Mouse (Mus musculus) midbrain, embryonic 16.5 days (tissue): ENCODE data around the gene Ctbp2. TPM values are rescaled to one million over a fixed set of nuclear protein-coding genes. Genes with fewer than 3 reads are reported as not detected.
"Not testable (repeated sequence)": the region's sequence is repeated elsewhere in the genome, so short reads cannot be mapped to it uniquely, and the experiment has no call there.

ENCODE experiments used
- ATAC-seq: fragments of 200-750 bp; cut with Nextera tagmentation; 2 replicates; pipeline ENCODE4 v1.8.0; 2017; ENCODE audit warnings: moderate TSS enrichment
- H3K27ac ChIP-seq: fragments of 300-500 bp; sonication (generic); 2 replicates; pipeline ENCODE4 v1.5.1; 2014; ENCODE audit warnings: mild to moderate bottlenecking, low read length, mixed read lengths
- H3K27me3 ChIP-seq: fragments of 300-500 bp; sonication (generic); 2 replicates; pipeline ENCODE4 v1.6.1; 2014; ENCODE audit warnings: low read depth, low read length, mixed read lengths; ENCODE audit not compliant: control insufficient read depth, insufficient read depth
- H3K36me3 ChIP-seq: fragments of 300-500 bp; sonication (generic); 2 replicates; pipeline ENCODE4 v1.6.1; 2014; ENCODE audit warnings: mild to moderate bottlenecking, low read length, moderate library complexity, mixed read lengths; ENCODE audit not compliant: control insufficient read depth, insufficient read depth
- H3K4me1 ChIP-seq: fragments of 300-500 bp; sonication (generic); 2 replicates; pipeline ENCODE4 v1.6.1; 2014; ENCODE audit warnings: mild to moderate bottlenecking, low read length, mixed read lengths; ENCODE audit not compliant: control insufficient read depth, insufficient read depth
- H3K4me2 ChIP-seq: fragments of 300-500 bp; sonication (generic); 2 replicates; pipeline ENCODE4 v1.6.1; 2014; ENCODE audit warnings: mild to moderate bottlenecking, low read length, mixed read lengths
- H3K4me3 ChIP-seq: fragments of 300-500 bp; sonication (generic); 2 replicates; pipeline ENCODE4 v1.5.1; 2014; ENCODE audit warnings: low read depth, mild to moderate bottlenecking, low read length, moderate library complexity, mixed read lengths
- H3K9ac ChIP-seq: fragments of 300-500 bp; sonication (generic); 2 replicates; pipeline ENCODE4 v1.6.1; 2014; ENCODE audit warnings: low read depth, low read length, mixed read lengths
- H3K9me3 ChIP-seq: fragments of 300-500 bp; sonication (generic); replicated peaks from 2 replicates; pipeline ENCODE4 v1.6.1; 2014; ENCODE audit warnings: mild to moderate bottlenecking, low read length, mixed read lengths; ENCODE audit not compliant: control insufficient read depth, poor library complexity, severe bottlenecking
- WGBS: fragments of 180-500 bp; shearing (Covaris S2); extraction: QIAGEN DNeasy Blood & Tissue Kit; methylation state at CpG from one replicate; pipeline ENCODE4 v1.1.7; 2014; 5-methylcytosine and 5-hydroxymethylcytosine counted together
- polyA plus RNA-seq: library from polyadenylated mRNA; unstranded; fragments of >200 nt; fragmentation: Nextera tagmentation; extraction: Ambion mirVana; gene quantifications from 2 replicates; pipeline ENCODE4 v1.2.1, GENCODE M21; 2015

The Ctbp2 gene
- polyA plus RNA-seq, 1 experiment from 2014 or later, result 43.7 TPM

DNA sequence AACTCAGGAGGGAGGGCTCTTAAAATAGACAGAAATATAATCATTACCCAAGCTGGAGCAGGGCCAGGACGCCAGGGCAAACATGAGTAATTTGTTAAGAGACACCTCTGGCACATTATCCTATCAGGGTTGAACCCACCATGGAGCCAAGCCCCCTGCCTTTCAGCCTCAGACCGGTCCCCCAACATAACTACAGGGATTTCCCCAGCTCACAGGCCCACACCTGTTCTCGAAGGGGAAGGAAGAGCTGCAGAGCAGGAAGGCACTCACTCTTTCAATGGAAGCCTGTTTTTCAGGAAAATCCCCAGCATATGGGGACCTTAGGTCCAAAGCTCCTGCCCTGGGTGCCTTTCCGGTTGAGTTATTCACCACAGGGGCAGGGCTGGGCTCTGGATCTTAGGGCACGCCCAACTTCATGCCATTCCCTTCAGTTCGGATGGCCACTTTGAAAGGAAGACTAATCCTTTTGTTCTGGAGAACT is 11.8 kb downstream of the Ctbp2 start:
- no peaks in the 10 kb centered on the region for H3K36me3 ChIP-seq
- peaks cover 29% of the 10 kb centered on the region for H3K4me1 ChIP-seq
- no peaks in the 10 kb centered on the region for H3K27me3 ChIP-seq
- no peaks in the 10 kb centered on the region for H3K9me3 ChIP-seq
- 11% methylated on average over 6 of the region's 6 CpGs for WGBS
- H3K27ac ChIP-seq, result no peak overlapping the region
- no peak for ATAC-seq
- no peak overlapping the region for H3K4me2 ChIP-seq
- no peak overlapping the region for H3K9ac ChIP-seq
- no peak overlapping the region for H3K4me3 ChIP-seq

DNA sequence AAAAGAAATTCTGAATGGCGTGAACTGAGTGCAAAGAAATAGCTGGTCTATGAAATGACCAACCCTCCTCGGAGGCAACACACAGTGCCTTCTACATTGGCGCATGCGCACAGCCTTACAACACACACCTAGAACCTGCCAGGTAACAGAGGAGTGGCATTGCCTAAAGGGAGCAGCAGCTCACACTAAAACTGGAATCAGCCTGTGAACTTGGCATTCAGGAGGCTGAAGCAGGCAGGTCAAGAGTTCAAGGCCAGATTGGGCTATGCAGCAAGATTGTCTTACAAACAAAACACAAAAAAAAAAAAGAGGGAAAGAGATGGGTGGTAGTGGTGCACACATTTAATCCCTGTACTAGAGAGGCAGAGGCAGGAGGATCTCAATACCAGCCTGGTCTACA is 14.7 kb downstream of the Ctbp2 start:
- no peaks in the 10 kb centered on the region for H3K27me3 ChIP-seq
- no peak overlapping the region for H3K27ac ChIP-seq
- no peak for ATAC-seq
- H3K4me2 ChIP-seq, result no peak overlapping the region
- no peak overlapping the region for H3K9ac ChIP-seq
- no peaks in the 10 kb centered on the region for H3K9me3 ChIP-seq
- H3K4me1 ChIP-seq, result peaks cover 9% of the 10 kb centered on the region; the same call in 1 of the 2 replicates
- no peak overlapping the region for H3K4me3 ChIP-seq
- no peaks in the 10 kb centered on the region for H3K36me3 ChIP-seq
- WGBS, result 98% methylated on average over 4 of the region's 4 CpGs

DNA sequence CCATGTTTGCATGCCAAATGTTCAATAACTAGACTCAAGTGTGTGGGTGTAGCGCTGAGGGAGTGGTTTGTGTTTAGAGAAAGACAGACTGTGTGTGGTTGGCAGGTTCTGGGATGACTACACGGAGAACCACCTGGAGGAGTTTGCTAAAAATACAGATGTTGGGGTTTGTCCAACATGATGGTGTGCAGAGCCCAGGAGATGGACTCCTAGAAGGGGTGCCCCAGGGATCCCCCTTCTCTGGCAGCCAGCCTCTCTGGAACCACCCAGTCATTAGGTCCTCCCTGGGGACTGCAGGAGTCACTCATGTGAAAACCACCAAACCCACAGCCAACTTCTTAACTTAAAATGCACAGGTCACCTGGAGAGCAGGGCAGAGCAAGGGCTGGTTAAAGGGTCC is 15.5 kb downstream of the Ctbp2 start:
- 95% methylated on average over 2 of the region's 2 CpGs for WGBS
- Histone ChIP-seq H3K27ac (no peak overlapping the region), H3K9me3 (no peaks in the 10 kb centered on the region), H3K4me2 (no peak overlapping the region), H3K27me3 (no peaks in the 10 kb centered on the region), H3K36me3 (no peaks in the 10 kb centered on the region), H3K4me1 (peaks cover 9% of the 10 kb centered on the region; the same call in 1 of the 2 replicates), H3K9ac (no peak overlapping the region), H3K4me3 (no peak overlapping the region)
- no peak for ATAC-seq

DNA sequence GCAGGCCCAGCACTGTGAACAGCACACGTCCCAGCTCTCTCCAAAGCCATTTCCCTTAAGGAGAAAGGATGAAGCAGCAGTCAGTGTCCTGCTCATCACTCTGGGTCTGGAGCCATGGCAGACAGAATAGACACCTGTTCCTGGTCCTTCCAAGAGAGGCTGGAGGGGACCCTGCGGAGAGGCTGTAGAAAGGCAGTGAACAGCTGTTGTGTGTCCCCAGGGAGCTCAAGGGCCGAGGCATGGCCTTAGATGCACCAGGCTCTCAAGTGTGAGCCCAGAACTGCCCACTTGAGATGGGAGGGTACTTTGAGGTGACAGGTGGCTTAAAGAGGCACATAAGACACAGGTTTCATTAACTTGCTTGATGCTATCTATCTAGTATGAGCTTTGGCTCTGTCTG is 21.6 kb downstream of the Ctbp2 start:
- no peak for ATAC-seq
- Histone ChIP-seq H3K27me3 (no peaks in the 10 kb centered on the region), H3K4me2 (no peak overlapping the region), H3K4me3 (no peak overlapping the region), H3K27ac (no peak overlapping the region), H3K36me3 (no peaks in the 10 kb centered on the region), H3K9ac (no peak overlapping the region), H3K4me1 (peaks cover 8% of the 10 kb centered on the region; the same call in 1 of the 2 replicates), H3K9me3 (no peaks in the 10 kb centered on the region)
- WGBS, result 53% methylated on average over 3 of the region's 3 CpGs

DNA sequence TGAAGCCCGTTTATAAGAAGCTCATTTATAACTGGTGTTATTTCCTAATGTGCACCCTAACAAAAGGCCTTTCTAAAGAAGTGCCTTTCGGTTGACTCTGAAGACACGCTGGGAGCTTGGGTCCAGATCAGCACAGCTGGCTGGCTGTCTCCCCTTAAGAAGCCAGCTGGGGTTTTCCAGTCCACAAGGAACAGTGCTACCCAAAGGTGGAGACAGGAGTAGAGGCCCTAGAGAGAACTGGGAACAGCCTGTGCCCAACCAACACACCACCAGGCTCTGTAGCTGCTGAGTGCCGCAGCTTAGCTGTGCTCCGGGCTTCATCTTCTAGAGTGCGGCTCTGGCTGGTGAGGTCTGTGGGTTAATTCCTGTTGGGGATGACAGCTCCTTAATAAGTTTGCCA is 23.1 kb downstream of the Ctbp2 start:
- H3K4me1 ChIP-seq, result peaks cover 8% of the 10 kb centered on the region; the same call in 1 of the 2 replicates
- no peak overlapping the region for H3K9ac ChIP-seq
- ATAC-seq, result no peak
- H3K9me3 ChIP-seq, result no peaks in the 10 kb centered on the region
- no peak overlapping the region for H3K4me2 ChIP-seq
- 79% methylated on average over 6 of the region's 6 CpGs for WGBS
- no peak overlapping the region for H3K27ac ChIP-seq
- no peaks in the 10 kb centered on the region for H3K36me3 ChIP-seq
- no peak overlapping the region for H3K4me3 ChIP-seq
- H3K27me3 ChIP-seq, result no peaks in the 10 kb centered on the region

DNA sequence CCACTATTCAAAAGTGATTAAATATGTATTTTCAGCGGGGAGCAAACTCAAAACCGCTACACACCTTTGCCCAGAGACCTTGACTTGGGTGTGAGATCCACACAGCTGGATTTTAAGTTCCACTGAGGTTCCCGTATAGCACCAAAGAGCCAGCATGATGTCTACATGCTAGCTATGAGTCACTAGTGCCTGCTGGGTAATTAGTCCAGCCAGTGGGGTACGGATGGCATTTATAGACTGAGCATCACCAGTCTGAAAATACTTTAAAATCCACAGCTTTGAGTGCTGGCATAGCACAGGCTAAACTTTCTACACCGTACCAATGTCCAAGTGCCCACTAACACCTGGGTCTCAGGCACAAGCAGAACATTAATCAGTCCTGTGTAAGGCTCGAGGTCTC is 24.0 kb downstream of the Ctbp2 start:
- Histone ChIP-seq H3K36me3 (no peaks in the 10 kb centered on the region), H3K27ac (no peak overlapping the region), H3K9ac (no peak overlapping the region), H3K9me3 (no peaks in the 10 kb centered on the region), H3K4me1 (peaks cover 8% of the 10 kb centered on the region; the same call in 1 of the 2 replicates), H3K4me2 (no peak overlapping the region), H3K4me3 (no peak overlapping the region), H3K27me3 (no peaks in the 10 kb centered on the region)
- no peak for ATAC-seq
- WGBS, result 65% methylated on average over 6 of the region's 6 CpGs

DNA sequence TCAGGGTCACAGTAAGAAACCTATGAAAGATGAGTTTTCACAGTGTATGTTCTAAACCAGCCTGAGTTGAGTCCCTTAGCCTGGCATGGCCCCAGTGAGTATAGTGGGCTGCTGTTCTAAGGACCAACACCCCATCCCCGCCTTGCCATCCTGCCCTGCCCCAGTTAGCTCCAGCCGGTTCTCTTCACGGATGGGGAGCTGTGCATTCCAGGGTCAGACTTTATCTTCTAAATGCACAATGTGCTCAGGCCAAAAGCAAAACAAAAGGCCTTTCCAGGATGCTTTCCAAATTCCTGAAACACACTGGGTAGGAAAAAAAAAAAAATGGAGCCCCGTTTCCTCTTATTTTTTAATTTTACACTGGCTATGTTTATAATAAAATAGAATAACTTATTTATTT is 24.9 kb downstream of the Ctbp2 start:
- H3K4me2 ChIP-seq, result no peak overlapping the region
- H3K27ac ChIP-seq, result no peak overlapping the region
- peaks cover 8% of the 10 kb centered on the region; the same call in 1 of the 2 replicates for H3K4me1 ChIP-seq
- no peaks in the 10 kb centered on the region for H3K9me3 ChIP-seq
- WGBS, result 38% methylated on average over 4 of the region's 4 CpGs
- no peaks in the 10 kb centered on the region for H3K36me3 ChIP-seq
- H3K9ac ChIP-seq, result no peak overlapping the region
- H3K27me3 ChIP-seq, result no peaks in the 10 kb centered on the region
- H3K4me3 ChIP-seq, result no peak overlapping the region
- ATAC-seq, result no peak

DNA sequence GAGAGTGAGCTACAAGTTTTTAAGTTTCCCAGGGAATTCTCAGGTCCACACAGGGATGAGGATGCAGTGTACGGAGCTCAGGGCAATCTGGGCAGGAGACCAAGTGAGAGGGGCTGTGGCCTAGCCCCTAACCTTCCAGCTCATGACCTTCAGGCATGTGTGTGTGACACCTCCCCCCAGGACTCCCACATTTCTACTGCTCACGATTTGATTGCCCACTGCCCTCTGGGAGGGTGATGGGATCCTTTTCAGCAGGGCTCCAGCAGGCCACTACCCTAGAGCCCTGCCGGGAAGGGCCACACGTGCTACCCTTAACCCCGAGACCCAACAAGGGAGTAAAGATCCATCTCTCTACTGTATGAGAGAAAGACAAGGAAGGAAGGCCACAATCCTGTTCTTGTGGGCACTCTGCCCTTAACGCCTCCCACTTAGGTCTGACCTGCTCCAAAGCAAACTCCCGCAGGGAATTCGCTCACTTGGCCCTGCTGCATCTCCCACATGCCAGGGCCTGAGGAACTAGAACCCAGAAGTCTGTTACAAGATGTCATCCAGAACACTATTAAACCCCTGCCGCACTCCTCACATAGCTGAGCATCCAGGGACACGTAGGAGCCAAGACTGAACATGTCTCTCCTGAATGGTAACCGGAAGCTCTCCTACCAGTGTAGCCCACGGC is 25.9 kb downstream of the Ctbp2 start:
- Histone ChIP-seq H3K9ac (no peak overlapping the region), H3K36me3 (no peaks in the 10 kb centered on the region), H3K4me2 (no peak overlapping the region), H3K4me3 (no peak overlapping the region), H3K27ac (no peak overlapping the region), H3K4me1 (peaks cover 9% of the 10 kb centered on the region; the same call in 1 of the 2 replicates), H3K9me3 (no peaks in the 10 kb centered on the region), H3K27me3 (no peaks in the 10 kb centered on the region)
- no peak for ATAC-seq
- WGBS, result 88% methylated on average over 12 of the region's 12 CpGs

DNA sequence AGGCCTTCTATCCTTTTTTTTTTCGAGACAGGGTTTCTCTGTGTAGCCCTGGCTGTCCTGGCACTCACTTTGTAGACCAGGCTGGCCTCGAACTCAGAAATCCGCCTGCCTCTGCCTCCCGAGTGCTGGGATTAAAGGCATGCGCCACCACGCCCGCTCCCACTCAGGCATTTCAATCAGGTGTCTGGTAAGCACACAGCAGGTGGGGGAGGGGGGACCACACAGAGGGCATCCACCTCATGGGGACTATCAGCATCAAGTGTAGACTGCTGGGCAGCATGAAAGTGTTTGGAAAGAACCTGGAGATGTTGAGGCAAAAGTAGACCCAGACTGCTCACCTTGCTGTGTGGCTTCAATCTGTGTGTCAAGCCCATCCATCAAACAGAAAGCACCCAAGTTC is 28.5 kb downstream of the Ctbp2 start:
- H3K4me3 ChIP-seq, H3K36me3 ChIP-seq, H3K9me3 ChIP-seq, H3K27ac ChIP-seq, H3K9ac ChIP-seq, H3K27me3 ChIP-seq, H3K4me2 ChIP-seq, ATAC-seq: not testable (repeated sequence)
- 94% methylated on average over 7 of the region's 7 CpGs for WGBS
- peaks cover 11% of the 10 kb centered on the region; the same call in 1 of the 2 replicates for H3K4me1 ChIP-seq
